Mouse (Mus musculus) hindbrain, postnatal 0 days (tissue): ENCODE data around the gene Dcun1d1. TPM values are rescaled to one million over a fixed set of nuclear protein-coding genes. Genes with fewer than 3 reads are reported as not detected.
A peak's percentile ranks its signal among the peaks of the same experiment; 100 is the strongest.

Source experiments
- ATAC-seq: fragments of 200-750 bp; cut with Nextera tagmentation; 2 replicates; pipeline ENCODE4 v1.8.0; 2017; ENCODE audit warnings: mild to moderate bottlenecking, moderate TSS enrichment, moderate library complexity
- DNase-seq: peaks from one replicate; pipeline ENCODE4 v3.0.0-alpha.2; 2015; ENCODE audit warnings: low spot score
- H3K27ac ChIP-seq: fragments of 300-500 bp; sonication (generic); 2 replicates; pipeline ENCODE4 v1.5.1; 2014; ENCODE audit warnings: mild to moderate bottlenecking
- H3K27me3 ChIP-seq: fragments of 300-500 bp; sonication (generic); 2 replicates; pipeline ENCODE4 v1.6.1; 2014; ENCODE audit warnings: low read length, mixed read lengths; ENCODE audit not compliant: insufficient read depth
- H3K36me3 ChIP-seq: fragments of 300-500 bp; sonication (generic); 2 replicates; pipeline ENCODE4 v1.6.1; 2014; ENCODE audit warnings: low read length, mixed read lengths; ENCODE audit not compliant: insufficient read depth
- H3K4me1 ChIP-seq: fragments of 300-500 bp; sonication (generic); 2 replicates; pipeline ENCODE4 v1.6.1; 2014; ENCODE audit warnings: antibody characterized with exemption, low read length, mixed read lengths; ENCODE audit not compliant: insufficient read depth
- H3K4me2 ChIP-seq: fragments of 300-500 bp; sonication (generic); 2 replicates; pipeline ENCODE4 v1.6.1; 2014; ENCODE audit warnings: low read depth, mild to moderate bottlenecking, low read length, moderate library complexity, mixed read lengths
- H3K4me3 ChIP-seq: fragments of 300-500 bp; sonication (generic); 2 replicates; pipeline ENCODE4 v1.5.1; 2014; ENCODE audit warnings: low read length
- H3K9ac ChIP-seq: fragments of 300-500 bp; sonication (generic); replicated peaks from 2 replicates; pipeline ENCODE4 v1.6.1; 2014; ENCODE audit warnings: mild to moderate bottlenecking, low read length, moderate library complexity, mixed read lengths
- H3K9me3 ChIP-seq: fragments of 300-500 bp; sonication (generic); 2 replicates; pipeline ENCODE4 v1.6.1; 2016; ENCODE audit warnings: low read length, mixed read lengths
- CTCF ChIP-seq: IDR thresholded peaks from 2 replicates; pipeline ENCODE4 v1.5.1; 2016; ENCODE audit warnings: antibody characterized with exemption, control low read depth, low read depth
- WGBS: fragments of 180-500 bp; shearing (Covaris S2); extraction: QIAGEN DNeasy Blood & Tissue Kit; methylation state at CpG from one replicate; pipeline ENCODE4 v1.1.7; 2014; 5-methylcytosine and 5-hydroxymethylcytosine counted together
- polyA plus RNA-seq: library from polyadenylated mRNA; unstranded; fragments of >200 nt; fragmentation: Nextera tagmentation; extraction: Ambion mirVana; gene quantifications from 2 replicates; pipeline ENCODE4 v1.2.1, GENCODE M21; 2015
- total RNA-seq: library from RNA; depleted of rRNA; stranded (reverse); fragments of >200 nt; gene quantifications from 2 replicates; pipeline ENCODE4 v1.2.3, GENCODE M21; 2014

Gene Dcun1d1
- total and polyA plus RNA-seq, 2 experiments from 2014 or later, result 37.0 to 110 TPM

GRCm38 (mm10) chr3:35953816-35954215 lies 16.6 kb upstream of the Dcun1d1 start:
- H3K9me3 ChIP-seq, result no peaks in the 10 kb centered on the region
- DNase-seq (no peak), ATAC-seq (no peak)
- no peak overlapping the region for H3K9ac ChIP-seq
- no peak overlapping the region for H3K4me3 ChIP-seq
- no peaks in the 10 kb centered on the region for H3K4me1 ChIP-seq
- H3K27me3 ChIP-seq, result no peaks in the 10 kb centered on the region
- no peak overlapping the region for H3K4me2 ChIP-seq
- H3K36me3 ChIP-seq, result peaks cover 3% of the 10 kb centered on the region; the same call in 1 of the 2 replicates
- no peak overlapping the region for H3K27ac ChIP-seq
- TF ChIP-seq CTCF, result no peak
- WGBS, result 93% methylated on average over 6 of the region's 6 CpGs

GRCm38 (mm10) chr3:35953184-35953583 lies 15.9 kb upstream of the Dcun1d1 start:
- no peak for ATAC-seq
- no peak for DNase-seq
- Histone ChIP-seq H3K9ac (no peak overlapping the region), H3K27ac (no peak overlapping the region), H3K36me3 (no peaks in the 10 kb centered on the region), H3K4me2 (no peak overlapping the region), H3K4me3 (no peak overlapping the region), H3K4me1 (no peaks in the 10 kb centered on the region), H3K27me3 (no peaks in the 10 kb centered on the region), H3K9me3 (no peaks in the 10 kb centered on the region)
- 80% methylated on average over 1 of the region's 1 CpGs for WGBS
- TF ChIP-seq CTCF, result no peak

- TF ChIP-seq CTCF, result no peak
- DNase-seq, result no peak
- 91% methylated on average over 7 of the region's 7 CpGs for WGBS
- no peak for ATAC-seq
- no peak overlapping the region for H3K4me2 ChIP-seq
- H3K4me3 ChIP-seq, result no peak overlapping the region
- H3K9me3 ChIP-seq, result no peaks in the 10 kb centered on the region
- H3K27ac ChIP-seq, result no peak overlapping the region
- H3K27me3 ChIP-seq, result no peaks in the 10 kb centered on the region
- no peaks in the 10 kb centered on the region for H3K36me3 ChIP-seq
- H3K4me1 ChIP-seq, result no peaks in the 10 kb centered on the region
- no peak overlapping the region for H3K9ac ChIP-seq
Measured at GRCm38 (mm10) chr3:35948197-35948596, 11.0 kb upstream of the Dcun1d1 start.

- H3K27ac ChIP-seq, result no peak overlapping the region
- no peak overlapping the region for H3K4me2 ChIP-seq
- no peak overlapping the region for H3K9ac ChIP-seq
- H3K27me3 ChIP-seq, result no peaks in the 10 kb centered on the region
- no peaks in the 10 kb centered on the region for H3K4me1 ChIP-seq
- no peak for ATAC-seq
- H3K36me3 ChIP-seq, result no peaks in the 10 kb centered on the region
- WGBS, result 88% methylated on average over 4 of the region's 4 CpGs
- no peak overlapping the region for H3K4me3 ChIP-seq
- TF ChIP-seq CTCF, result no peak
- DNase-seq, result no peak
- H3K9me3 ChIP-seq, result no peaks in the 10 kb centered on the region
Measured at GRCm38 (mm10) chr3:35940520-35941135, 3.4 kb upstream of the Dcun1d1 start.

- no peak overlapping the region for H3K27ac ChIP-seq
- no peaks in the 10 kb centered on the region for H3K9me3 ChIP-seq
- no peaks in the 10 kb centered on the region for H3K4me1 ChIP-seq
- H3K4me3 ChIP-seq, result no peak overlapping the region
- H3K4me2 ChIP-seq, result no peak overlapping the region
- 35% methylated on average over 2 of the region's 2 CpGs for WGBS
- no peaks in the 10 kb centered on the region for H3K27me3 ChIP-seq
- no peak overlapping the region for H3K9ac ChIP-seq
- TF ChIP-seq CTCF, result no peak
- ATAC-seq (no peak), DNase-seq (no peak)
- H3K36me3 ChIP-seq, result no peaks in the 10 kb centered on the region
Measured at GRCm38 (mm10) chr3:35940047-35940446, 2.8 kb upstream of the Dcun1d1 start.

- 1% methylated on average over 14 of the region's 14 CpGs for WGBS
Measured at GRCm38 (mm10) chr3:35933405-35933777, 3.9 kb downstream of the Dcun1d1 start.

GRCm38 (mm10) chr3:35932735-35933404 lies 4.4 kb downstream of the Dcun1d1 start:
- no peaks in the 10 kb centered on the region for H3K36me3 ChIP-seq
- WGBS, result 0% methylated on average over 45 of the region's 73 CpGs
- peak overlapping the region; percentile 79 for H3K4me2 ChIP-seq

More at GRCm38 (mm10) chr3:35933405-35933777, 3.9 kb downstream of the Dcun1d1 start:
- Histone ChIP-seq H3K36me3 (no peaks in the 10 kb centered on the region), H3K27ac (peak overlapping the region; percentile 94), H3K9ac (peak overlapping the region; percentile 97), H3K4me1 (peaks cover 7% of the 10 kb centered on the region; the same call in 1 of the 2 replicates), H3K9me3 (no peaks in the 10 kb centered on the region), H3K4me3 (peak overlapping the region; percentile 97), H3K4me2 (peak overlapping the region; percentile 79), H3K27me3 (no peaks in the 10 kb centered on the region)
- no peak for TF ChIP-seq CTCF
- DNase-seq (peak; percentile 71), ATAC-seq (peak; percentile 75)

More at GRCm38 (mm10) chr3:35932735-35933404, 4.4 kb downstream of the Dcun1d1 start:
- no peak for TF ChIP-seq CTCF
- Histone ChIP-seq H3K4me1 (peaks cover 7% of the 10 kb centered on the region; the same call in 1 of the 2 replicates), H3K27me3 (no peaks in the 10 kb centered on the region), H3K9ac (peak overlapping the region; percentile 97), H3K9me3 (no peaks in the 10 kb centered on the region), H3K27ac (peak overlapping the region; percentile 94), H3K4me3 (peak overlapping the region; percentile 97)
- peak; percentile 86 for DNase-seq
- peak; percentile 95 for ATAC-seq
